Mouse (Mus musculus) c-Kit-positive CD71-positive TER-119-positive erythroid progenitor cells, embryonic 14.5 days (primary cell): ENCODE data around the gene Phc3.

ENCODE experiments used
- DNase-seq: peaks from one replicate; pipeline ENCODE4 v3.0.0-alpha.2; 2013; ENCODE audit warnings: low spot score

Phc3 gene

DNA sequence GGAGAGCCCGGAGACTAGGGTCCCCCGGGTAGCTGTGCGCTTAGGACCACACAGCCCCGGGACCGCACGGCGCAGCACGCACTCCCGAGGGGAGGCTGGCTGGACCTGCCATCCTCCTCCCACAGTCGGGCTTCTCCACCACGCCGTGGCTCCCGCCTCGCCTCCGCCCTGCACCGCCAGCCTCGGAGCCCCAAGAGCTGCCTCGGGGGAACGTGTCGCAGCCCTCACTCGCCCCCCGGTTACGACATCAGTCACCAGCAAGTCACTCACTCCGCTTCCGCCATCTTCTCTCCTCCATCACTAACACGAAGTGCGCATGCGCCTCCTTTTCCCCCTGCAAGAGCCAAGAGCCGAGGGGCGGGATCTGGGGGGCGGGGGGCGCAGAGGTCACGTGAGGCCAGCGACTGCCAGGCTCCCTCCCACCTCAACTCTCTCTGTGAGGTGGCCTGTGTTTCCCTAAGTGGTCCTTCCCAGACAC is at the start of gene Phc3:
Phc3 (minus strand) TSS at position 312 of the 478 bp plus-strand sequence.
- peak; percentile 90 for DNase-seq

DNA sequence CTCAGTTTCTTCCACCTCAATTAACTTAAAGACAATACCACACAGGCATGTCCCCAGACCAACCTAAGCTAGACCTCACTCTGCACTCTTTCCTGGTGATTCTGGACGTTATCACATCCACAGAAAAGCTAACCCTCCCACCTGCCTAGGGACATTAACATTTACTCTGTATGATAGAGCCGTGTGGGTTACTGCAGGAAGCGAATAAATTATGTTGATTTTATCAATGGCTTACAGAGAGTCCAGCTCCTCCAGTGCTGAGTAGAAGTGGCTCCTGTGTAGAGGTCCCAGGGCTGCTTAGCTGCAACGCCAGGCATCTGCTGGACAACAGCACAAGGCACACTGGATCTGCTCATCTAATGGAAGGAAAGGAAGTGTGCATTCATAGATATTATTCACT is 48.4 kb upstream of the Phc3 start:
- no peak for DNase-seq

- DNase-seq = no peak
These were observed 47.5 kb upstream of the Phc3 start for GRCm38 (mm10) chr3:31016594-31017196.

GRCm38 (mm10) chr3:31015682-31016443 is 46.6 kb upstream of the Phc3 start:
- DNase-seq = no peak

- DNase-seq = no peak
These were observed 45.2 kb upstream of the Phc3 start for GRCm38 (mm10) chr3:31014374-31014773.

- DNase-seq = no peak
These were observed 35.4 kb upstream of the Phc3 start for GRCm38 (mm10) chr3:31004320-31005209.

DNA sequence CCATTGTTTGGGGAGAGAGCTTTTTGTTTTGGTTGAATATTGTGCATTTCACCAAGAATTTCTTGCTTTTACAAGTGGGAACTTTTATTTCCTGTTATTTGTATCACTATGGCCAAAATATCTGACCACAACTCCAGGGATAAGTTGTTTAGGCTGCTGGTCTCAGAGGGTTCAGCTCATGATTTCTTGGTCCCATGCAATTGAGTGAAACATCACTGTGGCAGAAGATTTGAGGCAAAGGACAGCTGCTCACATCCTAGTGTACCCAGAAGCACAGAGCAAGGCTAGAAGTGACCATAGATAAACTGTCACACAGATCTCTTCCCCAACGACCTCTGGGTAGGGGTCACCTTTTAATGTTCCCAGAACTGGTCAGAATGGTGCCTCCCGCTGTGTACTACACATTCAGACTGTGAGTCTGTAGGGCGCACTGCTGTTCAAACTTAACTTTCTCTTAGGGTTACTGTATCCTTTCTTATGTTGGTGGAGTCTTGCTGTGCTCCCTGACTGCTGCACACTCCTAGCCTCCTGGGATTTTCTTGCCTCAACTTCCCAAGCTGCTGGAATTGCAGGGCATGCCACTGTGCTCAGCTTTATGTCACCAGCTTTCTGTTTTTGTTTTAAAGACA is 31.9 kb upstream of the Phc3 start:
- DNase-seq = no peak

GRCm38 (mm10) chr3:31000018-31000407 is 30.8 kb upstream of the Phc3 start:
- no peak for DNase-seq

DNA sequence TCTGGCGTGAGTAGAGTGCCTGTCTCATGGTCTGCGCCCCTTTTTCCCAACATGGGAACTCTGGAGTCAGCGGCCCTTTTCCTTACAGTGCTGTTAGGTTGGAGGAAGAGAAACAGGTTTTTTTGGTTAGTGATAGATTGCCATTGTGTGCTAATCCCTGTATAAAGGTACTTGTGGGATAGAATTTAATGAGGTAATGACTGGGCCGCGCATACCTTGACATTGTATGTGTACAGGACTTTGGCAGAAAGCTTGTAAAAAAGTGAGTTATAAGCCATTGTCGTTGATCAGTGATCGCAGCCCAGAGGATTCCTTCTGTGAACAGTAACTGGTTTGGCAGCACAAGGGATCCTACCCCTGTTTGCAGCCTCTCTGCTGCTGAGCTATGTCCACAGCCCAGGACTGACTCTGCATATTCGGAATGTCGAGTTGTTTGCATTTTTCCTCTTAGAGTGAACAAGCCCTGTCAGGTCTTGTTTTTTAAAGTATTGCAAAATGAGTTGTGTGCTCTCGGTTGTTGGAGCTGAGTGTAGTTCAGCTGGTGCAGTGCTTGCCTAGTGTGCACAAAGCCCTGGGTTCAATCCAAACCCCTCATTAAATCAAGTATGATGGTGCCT is 30.3 kb upstream of the Phc3 start:
- DNase-seq = no peak

GRCm38 (mm10) chr3:30996688-30997014 is 27.4 kb upstream of the Phc3 start:
- DNase-seq = peak; percentile 14

GRCm38 (mm10) chr3:30995899-30996687 is 26.9 kb upstream of the Phc3 start:
- DNase-seq = peak; percentile 16

DNA sequence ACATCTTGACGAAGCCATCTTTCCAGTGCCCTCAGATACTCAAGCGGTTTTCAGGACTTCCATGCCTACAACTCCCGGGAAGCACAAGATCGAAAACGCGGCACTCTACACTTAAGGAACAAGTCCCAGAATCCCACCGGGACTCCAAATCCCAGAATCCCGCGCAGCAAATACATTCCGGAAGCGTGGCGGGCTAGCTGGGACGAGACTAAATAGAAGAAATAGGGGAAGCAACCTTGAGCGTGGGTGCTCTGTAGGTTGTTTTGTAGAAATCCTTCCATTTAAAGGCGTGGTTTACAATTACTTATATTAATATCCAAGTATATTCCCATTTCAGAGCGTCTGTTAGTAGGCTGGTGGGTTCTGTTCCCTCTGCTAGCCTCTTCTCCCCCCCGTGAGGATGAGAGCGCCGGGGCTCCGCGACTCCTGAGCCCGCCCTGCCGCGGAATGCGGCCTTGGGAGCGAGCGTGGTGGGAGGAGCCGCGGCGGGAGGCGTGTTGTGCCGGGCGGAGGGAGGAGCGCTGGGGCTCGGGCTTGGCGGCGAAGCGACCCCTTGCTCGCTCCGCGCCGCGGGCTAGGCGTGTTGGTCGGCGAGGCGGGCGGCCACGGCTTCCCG is 26.2 kb upstream of the Phc3 start, which contains the start of gene Prkci:
Prkci (plus strand) TSS at position 465 of the 616 bp plus-strand sequence.
- peak; percentile 89 for DNase-seq

DNA sequence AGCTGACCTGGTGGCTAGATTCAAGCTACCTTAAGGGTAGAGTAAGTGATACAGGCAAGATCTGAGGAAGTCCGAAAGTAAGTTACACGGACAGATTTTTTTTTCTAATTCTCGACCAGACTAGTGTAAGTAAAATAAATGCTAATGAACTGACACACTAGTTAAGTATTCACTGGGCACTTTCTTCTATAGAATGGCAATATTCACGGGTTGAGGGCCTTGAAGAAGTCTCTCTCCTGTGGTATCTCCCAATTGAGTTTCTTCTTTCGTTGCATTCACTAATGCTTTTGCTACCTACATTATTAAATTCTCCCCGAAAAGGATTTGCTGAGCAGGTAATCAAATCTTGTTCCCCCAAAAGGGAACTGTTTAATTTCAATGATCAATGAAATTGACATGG is 25.6 kb upstream of the Phc3 start:
- DNase-seq = peak; percentile 14

DNA sequence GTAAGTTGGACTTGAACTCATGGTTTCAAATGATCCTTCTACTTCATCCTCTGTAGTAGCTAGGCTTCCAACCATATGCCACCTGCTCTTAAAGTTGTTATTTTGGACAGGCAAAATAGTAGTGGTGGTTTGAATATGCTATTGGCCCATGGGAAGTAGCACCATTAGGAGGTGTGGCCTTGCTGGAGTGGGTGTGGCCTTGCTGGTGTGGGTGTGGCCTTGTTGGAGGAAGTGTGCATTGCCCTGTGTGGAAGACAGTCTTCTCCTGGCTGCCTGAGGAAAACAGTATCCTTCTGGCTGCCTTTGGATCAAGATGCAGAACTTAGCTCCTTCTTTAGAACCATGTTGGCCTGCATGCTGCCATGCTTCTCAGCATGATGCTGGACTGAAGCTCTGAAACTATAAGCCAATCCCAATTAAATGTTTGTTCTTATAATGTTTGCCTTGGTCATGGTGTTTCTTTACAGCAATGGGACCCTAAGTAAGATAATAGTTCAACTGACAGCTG is 23.9 kb upstream of the Phc3 start:
- peak; percentile 28 for DNase-seq

DNA sequence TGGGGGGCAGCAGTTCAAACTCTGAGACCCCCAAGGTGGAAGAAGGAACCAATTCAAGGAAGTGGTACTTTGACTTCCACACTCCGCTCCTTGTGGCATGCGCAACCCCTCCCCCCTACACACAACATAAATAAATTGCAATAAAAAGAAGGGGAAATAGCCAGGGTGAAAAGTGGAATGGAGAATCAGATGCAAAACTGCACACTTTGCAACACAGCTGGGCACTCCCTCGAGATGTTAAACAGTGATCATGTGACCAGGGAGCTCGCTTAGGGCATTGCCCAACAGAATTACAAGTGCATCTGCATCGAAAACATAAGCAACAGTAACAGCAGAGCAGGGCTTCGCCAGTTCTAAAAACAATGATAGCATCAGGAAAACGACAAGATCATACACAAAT is 22.9 kb upstream of the Phc3 start:
- DNase-seq = no peak

DNA sequence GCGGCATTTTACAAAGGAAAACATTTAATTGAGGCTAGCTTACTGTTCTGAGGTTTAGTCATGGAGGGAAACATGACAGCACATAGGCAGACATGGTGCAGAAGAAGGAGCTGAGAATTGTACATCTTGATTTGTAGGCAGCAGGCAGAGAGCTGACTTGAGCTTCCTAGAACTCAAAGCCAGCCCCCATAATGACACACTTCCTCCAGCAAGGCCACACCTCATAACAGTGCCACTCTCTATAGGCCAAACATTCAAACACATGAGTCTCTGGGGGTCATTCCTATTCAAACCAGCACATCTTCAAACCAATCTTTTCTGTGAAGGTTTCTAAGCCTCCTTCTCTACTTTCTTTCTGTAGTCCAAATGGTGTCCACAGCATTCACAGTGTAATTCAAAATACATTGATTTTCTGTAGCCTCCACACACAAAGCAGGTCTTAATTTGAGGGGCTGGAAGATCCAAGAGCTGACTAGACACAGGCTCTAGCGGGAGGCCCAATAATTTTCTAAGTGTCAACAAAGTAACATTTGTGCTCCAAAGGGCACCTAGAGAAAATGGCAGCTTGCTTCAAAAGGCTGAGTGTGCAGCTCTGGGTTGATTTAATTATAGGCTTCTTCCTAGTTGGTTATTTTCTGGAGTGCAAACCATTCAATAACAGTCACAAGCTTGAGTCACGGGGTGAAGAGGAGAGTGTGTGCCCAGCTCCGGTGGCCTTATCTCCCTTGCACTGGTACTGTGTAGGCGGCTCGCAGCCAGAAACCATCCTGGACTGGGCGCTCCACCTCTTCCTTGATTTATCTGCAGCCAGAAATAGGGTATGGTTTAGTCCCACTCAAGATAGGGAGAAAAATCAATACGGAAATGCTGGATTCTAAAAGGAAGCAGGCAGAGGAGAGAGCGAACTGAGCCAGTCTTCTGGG is 18.4 kb upstream of the Phc3 start:
- no peak for DNase-seq

- DNase-seq = no peak
These were observed 13.8 kb upstream of the Phc3 start for GRCm38 (mm10) chr3:30982924-30983536.

DNA sequence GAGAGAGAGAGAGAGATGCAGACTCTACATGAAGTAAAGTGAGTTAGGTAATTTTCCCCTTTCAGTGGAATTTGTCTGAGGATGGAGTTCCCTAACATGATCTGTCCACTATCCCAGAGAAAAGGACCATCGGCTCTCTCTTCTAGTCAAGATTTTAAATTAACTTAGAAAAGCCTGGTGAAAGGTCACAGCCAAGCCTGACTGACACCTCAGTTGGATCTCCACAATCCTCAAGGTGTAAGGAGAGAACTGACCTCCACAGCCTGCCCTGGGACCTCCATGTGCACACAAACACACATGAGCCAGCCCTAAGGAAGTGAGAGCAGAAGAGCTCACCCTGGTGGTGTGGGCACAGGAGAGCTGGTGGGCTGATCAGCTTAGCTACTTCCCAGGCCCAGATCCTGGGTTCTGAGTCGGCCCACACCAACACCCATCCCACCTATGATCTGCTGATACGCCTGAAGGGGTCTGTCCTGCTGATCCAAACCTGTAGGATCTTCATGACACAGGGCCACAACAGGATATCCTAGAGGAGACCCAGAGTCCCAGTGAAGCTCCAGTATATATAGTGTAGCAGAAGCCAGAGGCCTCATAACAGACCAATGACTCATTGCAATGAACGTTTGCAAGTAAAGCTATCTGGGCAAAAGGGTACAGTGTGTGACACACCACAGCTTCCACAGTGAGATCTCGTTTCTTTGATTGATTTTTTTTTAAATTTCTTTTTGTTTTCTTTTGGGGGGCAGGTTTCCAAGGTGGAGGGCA is 12.6 kb upstream of the Phc3 start:
- no peak for DNase-seq
